Mouse (Mus musculus) stomach, embryonic 14.5 days (tissue): Measurements from ENCODE around the gene Cd6. TPM values are rescaled to one million over a fixed set of nuclear protein-coding genes. Genes with fewer than 3 reads are reported as not detected.

Source experiments
- ATAC-seq: fragments of 200-750 bp; cut with Nextera tagmentation; 2 replicates; pipeline ENCODE4 v1.8.0; 2017; ENCODE audit warnings: low read depth, moderate TSS enrichment; ENCODE audit not compliant: insufficient number of reproducible peaks, insufficient read depth, low FRiP score
- H3K27ac ChIP-seq: fragments of 300-500 bp; sonication (generic); 2 replicates; pipeline ENCODE4 v1.5.1; 2014; ENCODE audit warnings: mild to moderate bottlenecking, low read length, moderate library complexity, mixed read lengths
- H3K27me3 ChIP-seq: fragments of 300-500 bp; sonication (generic); 2 replicates; pipeline ENCODE4 v1.6.1; 2014; ENCODE audit warnings: low read length, control low read depth, mixed read lengths; ENCODE audit not compliant: control insufficient read depth, insufficient read depth
- H3K36me3 ChIP-seq: fragments of 300-500 bp; sonication (generic); 2 replicates; pipeline ENCODE4 v1.6.1; 2014; ENCODE audit warnings: mild to moderate bottlenecking, control low read depth, low read length, moderate library complexity, mixed read lengths; ENCODE audit not compliant: control insufficient read depth, insufficient read depth
- H3K4me1 ChIP-seq: fragments of 300-500 bp; sonication (generic); 2 replicates; pipeline ENCODE4 v1.6.1; 2014; ENCODE audit warnings: low read length, control low read depth, mixed read lengths; ENCODE audit not compliant: control insufficient read depth, insufficient read depth
- H3K4me2 ChIP-seq: fragments of 300-500 bp; sonication (generic); replicated peaks from 2 replicates; pipeline ENCODE4 v1.6.1; 2014; ENCODE audit warnings: low read depth, low read length, control low read depth
- H3K4me3 ChIP-seq: fragments of 300-500 bp; sonication (generic); 2 replicates; pipeline ENCODE4 v1.5.1; 2014; ENCODE audit warnings: low read depth, low read length, control low read depth
- H3K9ac ChIP-seq: fragments of 300-500 bp; sonication (generic); replicated peaks from 2 replicates; pipeline ENCODE4 v1.6.1; 2014; ENCODE audit warnings: low read depth, mild to moderate bottlenecking, control low read depth, low read length, moderate library complexity, mixed read lengths
- H3K9me3 ChIP-seq: fragments of 300-500 bp; sonication (generic); 2 replicates; pipeline ENCODE4 v1.6.1; 2016; ENCODE audit warnings: low read depth, low read length, control low read depth; ENCODE audit not compliant: control insufficient read depth
- WGBS: fragments of 180-500 bp; shearing (Covaris S2); extraction: QIAGEN DNeasy Blood & Tissue Kit; methylation state at CpG from one replicate; pipeline ENCODE4 v1.1.7; 2014; 5-methylcytosine and 5-hydroxymethylcytosine counted together
- polyA plus RNA-seq: library from polyadenylated mRNA; unstranded; fragments of >200 nt; fragmentation: Nextera tagmentation; extraction: Ambion mirVana; gene quantifications from 2 replicates; pipeline ENCODE4 v1.2.1, GENCODE M21; 2014

The Cd6 gene
- polyA plus RNA-seq, 1 experiment from 2014 or later: 0.58 TPM

DNA sequence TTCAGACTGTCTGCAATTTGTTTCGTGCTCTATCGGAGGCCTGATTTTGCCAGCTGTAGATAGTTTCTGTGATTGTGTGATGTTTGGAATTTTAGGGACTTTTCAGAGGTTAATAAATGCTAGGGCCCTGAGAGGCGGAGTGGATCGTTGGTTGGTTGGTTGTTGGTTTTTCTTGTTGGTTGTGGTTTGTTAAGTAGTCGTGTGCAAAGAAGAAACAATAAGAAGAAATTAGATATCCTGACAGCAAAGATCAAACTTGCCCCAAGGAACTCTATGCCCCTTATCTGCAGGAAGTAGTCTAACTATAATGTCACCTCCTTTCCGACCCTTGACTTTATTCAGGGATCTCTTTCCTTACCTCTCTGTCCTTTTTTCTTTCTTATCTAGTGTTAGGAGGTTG is 18.4 kb downstream of the Cd6 start:
- 73% methylated on average over 6 of the region's 6 CpGs for WGBS
- no peak overlapping the region for H3K27ac ChIP-seq
- no peak overlapping the region for H3K4me3 ChIP-seq
- H3K9ac ChIP-seq: no peak overlapping the region
- H3K4me2 ChIP-seq: no peak overlapping the region
- ATAC-seq: no peak
- no peaks in the 10 kb centered on the region for H3K27me3 ChIP-seq
- no peaks in the 10 kb centered on the region for H3K4me1 ChIP-seq
- H3K9me3 ChIP-seq: no peaks in the 10 kb centered on the region
- H3K36me3 ChIP-seq: no peaks in the 10 kb centered on the region

DNA sequence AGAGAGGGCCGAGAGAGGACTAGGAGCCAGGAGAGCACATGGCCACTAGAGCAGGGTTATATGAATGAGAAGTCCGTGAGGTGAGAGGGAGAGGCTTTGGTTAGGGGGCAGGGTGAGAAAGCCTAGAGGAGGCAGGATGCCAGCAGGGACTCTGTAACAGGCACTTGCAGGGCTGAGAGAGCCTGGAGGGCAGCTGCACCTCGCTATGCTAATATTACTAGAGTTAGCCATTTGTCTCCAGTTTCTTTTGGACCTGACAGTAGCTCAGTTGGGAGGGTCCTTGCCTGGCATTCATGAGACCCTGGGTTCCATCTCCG is 19.7 kb downstream of the Cd6 start:
- no peak overlapping the region for H3K4me3 ChIP-seq
- ATAC-seq: no peak
- H3K9ac ChIP-seq: no peak overlapping the region
- WGBS: 54% methylated on average over 4 of the region's 4 CpGs
- no peaks in the 10 kb centered on the region for H3K27me3 ChIP-seq
- no peaks in the 10 kb centered on the region for H3K36me3 ChIP-seq
- H3K4me1 ChIP-seq: no peaks in the 10 kb centered on the region
- no peaks in the 10 kb centered on the region for H3K9me3 ChIP-seq
- no peak overlapping the region for H3K27ac ChIP-seq
- H3K4me2 ChIP-seq: no peak overlapping the region

DNA sequence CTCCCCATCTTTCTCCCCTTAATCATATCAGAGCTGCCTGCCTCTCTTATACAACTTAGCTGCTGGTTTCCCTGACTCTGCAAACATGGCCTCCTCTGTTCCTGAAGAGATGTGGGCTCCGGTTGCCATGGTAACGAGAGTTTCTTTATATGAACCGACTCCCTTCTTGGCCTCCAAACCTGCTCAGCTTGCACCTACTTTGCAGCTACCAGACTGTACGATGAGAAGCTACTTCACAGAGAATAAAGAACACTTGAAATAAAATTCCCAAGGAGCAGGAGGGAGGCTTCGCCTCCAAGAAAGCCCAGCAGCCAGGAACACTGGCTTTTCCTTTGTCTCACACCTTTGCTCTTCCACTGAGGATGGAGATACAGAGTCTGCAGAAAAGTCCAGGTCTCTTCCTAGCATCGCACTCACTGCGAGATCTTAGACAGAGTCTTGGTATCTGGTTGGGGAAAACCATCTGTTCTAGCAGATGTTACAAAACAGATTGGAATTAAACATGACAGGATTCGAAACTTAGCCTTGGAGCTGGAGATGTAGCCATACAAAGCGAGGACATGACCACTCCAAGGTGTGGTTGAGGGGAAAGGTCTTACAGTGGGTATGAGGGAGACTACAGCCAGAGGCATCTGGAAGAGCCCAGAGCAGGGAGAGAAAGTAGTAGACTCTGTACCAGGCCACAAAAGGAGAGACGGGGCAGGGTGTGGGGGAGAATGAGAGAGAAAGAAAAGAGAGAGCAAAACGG is 20.3 kb downstream of the Cd6 start:
- H3K4me3 ChIP-seq: no peak overlapping the region
- 71% methylated on average over 11 of the region's 11 CpGs for WGBS
- no peak for ATAC-seq
- no peaks in the 10 kb centered on the region for H3K36me3 ChIP-seq
- H3K27me3 ChIP-seq: no peaks in the 10 kb centered on the region
- no peaks in the 10 kb centered on the region for H3K9me3 ChIP-seq
- H3K4me2 ChIP-seq: no peak overlapping the region
- H3K27ac ChIP-seq: no peak overlapping the region
- no peaks in the 10 kb centered on the region for H3K4me1 ChIP-seq
- H3K9ac ChIP-seq: no peak overlapping the region

DNA sequence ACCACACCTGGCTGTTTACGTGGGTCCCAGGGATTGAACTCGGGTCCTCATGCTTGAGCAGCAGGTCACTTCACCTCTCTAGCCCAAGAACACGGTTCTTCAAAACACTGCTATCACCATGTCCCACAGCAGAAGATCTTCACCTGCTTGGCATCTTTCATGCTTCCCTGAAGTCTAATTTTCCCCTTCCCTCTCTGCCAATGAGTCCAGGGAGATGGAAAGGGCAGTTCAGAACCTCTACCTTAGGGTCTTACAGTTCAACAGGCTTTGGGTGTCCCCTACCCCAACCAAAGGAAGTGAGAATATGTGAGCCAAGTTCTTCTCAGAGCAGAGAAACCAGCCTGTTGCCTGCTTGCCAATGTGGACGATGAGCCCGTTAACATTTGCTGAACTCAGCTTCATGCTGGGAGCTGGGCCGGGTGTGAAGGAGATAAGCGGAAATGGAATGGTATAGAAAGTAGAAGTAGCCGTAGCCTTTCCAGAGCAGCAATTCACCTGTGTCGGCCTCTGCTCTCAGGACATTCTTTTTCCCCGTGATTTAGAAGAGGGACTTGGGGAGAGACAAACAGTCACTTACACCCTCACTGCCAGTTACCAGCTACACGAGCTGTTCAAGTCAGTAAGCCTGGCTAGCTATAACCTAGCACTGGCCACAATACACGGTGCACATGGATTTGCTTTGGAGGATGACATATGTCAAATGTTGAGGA is 21.2 kb downstream of the Cd6 start:
- 86% methylated on average over 12 of the region's 12 CpGs for WGBS
- no peaks in the 10 kb centered on the region for H3K36me3 ChIP-seq
- no peaks in the 10 kb centered on the region for H3K27me3 ChIP-seq
- H3K27ac ChIP-seq: no peak overlapping the region
- no peak overlapping the region for H3K4me2 ChIP-seq
- no peaks in the 10 kb centered on the region for H3K4me1 ChIP-seq
- H3K9me3 ChIP-seq: no peaks in the 10 kb centered on the region
- H3K4me3 ChIP-seq: no peak overlapping the region
- H3K9ac ChIP-seq: no peak overlapping the region
- no peak for ATAC-seq

DNA sequence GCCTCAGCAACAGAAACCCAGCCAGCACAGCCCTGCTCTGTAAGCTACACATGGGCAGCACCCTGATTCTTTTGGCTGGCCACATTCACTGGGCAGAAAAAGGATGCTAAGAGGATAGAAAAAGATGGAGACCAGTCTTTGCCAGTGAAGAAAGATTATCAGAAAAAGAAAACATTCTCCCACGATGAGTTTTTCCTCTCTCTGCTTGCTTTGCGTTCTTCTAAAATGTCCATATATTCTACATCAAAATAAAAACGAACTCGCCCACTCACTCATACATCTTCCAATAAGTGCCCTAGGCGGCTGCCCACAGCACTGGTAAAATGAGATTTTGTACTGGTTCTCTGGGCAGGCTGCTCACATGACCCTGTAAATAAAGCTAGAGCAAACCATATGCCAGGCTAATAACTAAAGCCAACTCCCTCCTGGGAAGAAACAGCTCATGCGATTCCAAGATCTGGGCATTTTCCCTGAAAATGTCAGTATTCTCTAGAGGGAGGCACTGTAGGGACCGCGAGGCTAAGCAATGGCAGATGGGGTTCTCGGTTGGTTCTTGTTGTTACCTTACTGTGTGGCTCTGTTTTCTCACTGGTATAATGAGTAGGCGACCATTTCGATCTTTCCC is 24.1 kb downstream of the Cd6 start:
- WGBS: 91% methylated on average over 11 of the region's 11 CpGs
- Histone ChIP-seq H3K27ac (no peak overlapping the region), H3K9me3 (no peaks in the 10 kb centered on the region), H3K27me3 (no peaks in the 10 kb centered on the region), H3K4me1 (no peaks in the 10 kb centered on the region), H3K9ac (no peak overlapping the region), H3K4me2 (no peak overlapping the region), H3K36me3 (no peaks in the 10 kb centered on the region), H3K4me3 (no peak overlapping the region)
- ATAC-seq: no peak

DNA sequence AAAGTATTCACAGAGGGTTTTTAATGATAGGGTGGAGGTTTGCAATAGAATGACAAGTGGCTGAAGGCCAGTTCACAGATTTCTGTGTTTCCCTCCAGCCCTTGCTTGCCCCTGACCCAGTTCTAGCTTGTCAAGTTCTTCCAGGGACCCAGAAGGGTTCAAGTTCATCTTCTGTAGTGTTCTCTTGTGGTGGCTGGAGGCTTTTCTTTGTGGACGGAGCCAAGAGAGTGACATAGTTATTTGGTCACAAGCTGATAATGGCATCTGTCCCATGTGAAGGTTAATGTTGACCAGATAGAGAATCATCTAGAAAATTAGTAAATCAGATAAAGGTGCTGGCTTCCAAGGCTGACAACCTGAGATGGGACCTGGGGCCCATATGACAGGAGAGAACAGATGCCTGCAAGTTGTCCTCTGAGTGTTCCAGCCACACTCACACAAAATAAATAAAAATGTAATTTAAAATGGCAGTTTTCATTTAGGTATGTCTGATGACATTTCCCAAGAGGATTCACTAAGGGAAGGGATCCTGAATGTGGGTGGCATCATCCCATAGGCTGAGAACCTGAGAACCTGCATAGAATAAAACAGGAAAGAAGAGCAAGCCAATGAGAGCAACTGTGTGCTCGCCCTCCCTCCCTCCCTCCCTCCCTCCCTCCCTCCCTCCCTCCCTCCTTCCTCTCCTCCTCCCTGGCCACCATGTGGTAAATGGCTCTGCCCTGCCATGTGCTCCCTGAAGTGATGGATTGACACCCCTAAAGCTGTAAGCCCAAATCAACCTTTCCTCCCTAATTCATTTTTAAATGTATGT is 24.8 kb downstream of the Cd6 start:
- H3K9ac ChIP-seq: no peak overlapping the region
- no peak overlapping the region for H3K4me2 ChIP-seq
- H3K9me3 ChIP-seq: no peaks in the 10 kb centered on the region
- no peaks in the 10 kb centered on the region for H3K4me1 ChIP-seq
- no peak for ATAC-seq
- H3K4me3 ChIP-seq: no peak overlapping the region
- WGBS: 86% methylated on average over 2 of the region's 2 CpGs
- H3K27me3 ChIP-seq: no peaks in the 10 kb centered on the region
- H3K27ac ChIP-seq: no peak overlapping the region
- H3K36me3 ChIP-seq: no peaks in the 10 kb centered on the region

DNA sequence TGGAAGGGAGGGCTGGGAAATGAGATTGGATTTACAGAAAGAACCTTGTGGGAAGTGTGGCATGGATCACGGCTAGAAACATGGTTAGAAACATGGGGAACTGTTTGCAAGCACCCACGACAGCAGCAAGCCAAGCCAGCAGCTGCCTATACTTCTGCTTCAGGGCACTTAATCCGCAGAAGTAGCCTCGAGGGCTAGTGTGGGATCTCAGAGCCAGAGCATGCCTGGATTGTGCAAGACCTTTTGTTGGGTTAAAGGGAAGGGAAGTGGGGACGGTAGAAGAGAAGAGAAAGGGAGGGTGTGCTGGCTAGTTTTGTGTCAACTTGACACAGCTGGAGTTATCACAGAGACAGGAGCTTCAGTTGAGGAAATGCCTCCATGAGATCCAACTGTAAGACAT is 26.1 kb downstream of the Cd6 start:
- no peaks in the 10 kb centered on the region for H3K36me3 ChIP-seq
- H3K9ac ChIP-seq: no peak overlapping the region

DNA sequence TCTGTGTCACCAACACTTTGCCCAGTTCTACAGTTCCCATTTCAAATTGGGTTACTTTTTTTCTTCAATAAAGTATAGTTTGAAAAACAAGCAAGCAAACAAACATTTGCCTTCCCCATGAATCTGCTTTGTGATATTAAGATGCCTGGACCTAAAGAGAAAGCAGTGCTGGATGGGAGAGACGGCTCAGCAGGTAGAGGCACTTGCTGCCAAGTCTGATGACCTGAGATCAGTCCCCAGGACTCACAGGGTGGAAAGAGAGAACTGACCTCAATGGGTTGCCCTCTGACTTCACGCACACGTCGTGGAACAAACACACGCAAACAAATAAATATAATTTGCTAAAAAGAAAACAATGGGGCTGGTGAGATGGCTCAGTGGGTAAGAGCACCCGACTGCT is 28.0 kb downstream of the Cd6 start:
- no peak for ATAC-seq
- Histone ChIP-seq H3K4me2 (no peak overlapping the region), H3K27me3 (no peaks in the 10 kb centered on the region), H3K4me3 (no peak overlapping the region), H3K36me3 (no peaks in the 10 kb centered on the region), H3K27ac (no peak overlapping the region), H3K9ac (no peak overlapping the region), H3K4me1 (no peaks in the 10 kb centered on the region), H3K9me3 (no peaks in the 10 kb centered on the region)
- WGBS: 80% methylated on average over 6 of the region's 6 CpGs

More for the DNA sequence above, 26.1 kb downstream of the Cd6 start:
- Histone ChIP-seq H3K27ac (no peak overlapping the region), H3K4me3 (no peak overlapping the region), H3K27me3 (no peaks in the 10 kb centered on the region), H3K4me2 (no peak overlapping the region), H3K9me3 (no peaks in the 10 kb centered on the region), H3K4me1 (no peaks in the 10 kb centered on the region)
- 75% methylated on average over 5 of the region's 5 CpGs for WGBS
- no peak for ATAC-seq
